Mouse (Mus musculus): ENCODE results near the gene Hoxa11. TPM values are rescaled to one million over a fixed set of nuclear protein-coding genes. Genes with fewer than 3 reads are reported as not detected.

Gene Hoxa11
- polyA plus RNA-seq (2014; fragmentation: Nextera tagmentation; extraction: Ambion mirVana): 2.0 and 2.6 TPM in 2 replicates

- H3K27me3 ChIP-seq (replicated peaks; ENCODE audit: control insufficient read depth, insufficient read depth, low read length): peaks cover 99% of the 10 kb centered on the region
- H3K27ac ChIP-seq (ENCODE audit: low read depth): peak within 1 kb of the TSS; percentile 65
- H3K4me3 ChIP-seq (ENCODE audit: low read depth, low read length): peak within 1 kb of the TSS; percentile 34
- no peaks in the 10 kb centered on the region for H3K9me3 ChIP-seq (ENCODE audit: control insufficient read depth, low read length)
- no peaks in the 10 kb centered on the region for H3K4me1 ChIP-seq (replicated peaks; ENCODE audit: control insufficient read depth, insufficient read depth, low read length)
- H3K9ac ChIP-seq (ENCODE audit: low read length): peak within 1 kb of the TSS; percentile 58
- WGBS: 1% methylated on average over 20 of the region's 20 CpGs
- DNase-seq (ENCODE audit: low spot score): no peak
- H3K4me2 ChIP-seq (ENCODE audit: low read length): peak within 1 kb of the TSS; percentile 31
- no peaks in the 10 kb centered on the region for H3K36me3 ChIP-seq (ENCODE audit: control insufficient read depth, insufficient read depth, low read length)
- no peak for ATAC-seq (replicated peaks; ENCODE audit: low FRiP score, low TSS enrichment, low read depth)
Measured at GRCm38 (mm10) chr6:52245757-52246142, at the start of gene Hoxa11. Hoxa11 (minus strand) TSS chr6:52245810.

- Histone ChIP-seq H3K9me3 (ENCODE audit: control insufficient read depth, low read length) (no peaks in the 10 kb centered on the region), H3K9ac (ENCODE audit: low read length) (no peak overlapping the region), H3K4me2 (ENCODE audit: low read length) (no peak overlapping the region), H3K27me3 (replicated peaks; ENCODE audit: control insufficient read depth, insufficient read depth, low read length) (peaks cover 47% of the 10 kb centered on the region), H3K27ac (ENCODE audit: low read depth) (no peak overlapping the region), H3K4me3 (ENCODE audit: low read depth, low read length) (no peak overlapping the region), H3K36me3 (ENCODE audit: control insufficient read depth, insufficient read depth, low read length) (no peaks in the 10 kb centered on the region), H3K4me1 (replicated peaks; ENCODE audit: control insufficient read depth, insufficient read depth, low read length) (peaks cover 5% of the 10 kb centered on the region)
- DNase-seq (ENCODE audit: low spot score): no peak
- ATAC-seq (replicated peaks; ENCODE audit: low FRiP score, low TSS enrichment, low read depth): no peak
- 80% methylated on average over 6 of the region's 6 CpGs for WGBS
Measured at GRCm38 (mm10) chr6:52294616-52295015, 49.0 kb upstream of the Hoxa11 start.

GRCm38 (mm10) chr6:52292328-52292727 is 46.7 kb upstream of the Hoxa11 start:
- DNase-seq (ENCODE audit: low spot score) (peak; percentile 51), ATAC-seq (replicated peaks; ENCODE audit: low FRiP score, low TSS enrichment, low read depth) (no peak)
- Histone ChIP-seq H3K27ac (ENCODE audit: low read depth) (no peak overlapping the region), H3K4me2 (ENCODE audit: low read length) (no peak overlapping the region), H3K4me3 (ENCODE audit: low read depth, low read length) (no peak overlapping the region), H3K9me3 (ENCODE audit: control insufficient read depth, low read length) (no peaks in the 10 kb centered on the region), H3K27me3 (replicated peaks; ENCODE audit: control insufficient read depth, insufficient read depth, low read length) (peaks cover 59% of the 10 kb centered on the region), H3K36me3 (ENCODE audit: control insufficient read depth, insufficient read depth, low read length) (no peaks in the 10 kb centered on the region), H3K9ac (ENCODE audit: low read length) (no peak overlapping the region), H3K4me1 (replicated peaks; ENCODE audit: control insufficient read depth, insufficient read depth, low read length) (peaks cover 5% of the 10 kb centered on the region)
- WGBS: 64% methylated on average over 7 of the region's 7 CpGs

GRCm38 (mm10) chr6:52291021-52291860 is 45.6 kb upstream of the Hoxa11 start:
- H3K9ac ChIP-seq (ENCODE audit: low read length): 0 out of 2 replicates have a peak overlapping the region, but pooled peaks have one; percentile 13
- peak overlapping the region; percentile 54 for H3K4me2 ChIP-seq (ENCODE audit: low read length)
- 5% methylated on average over 45 of the region's 45 CpGs for WGBS
- DNase-seq (ENCODE audit: low spot score): peak; percentile 77
- H3K4me3 ChIP-seq (ENCODE audit: low read depth, low read length): peak overlapping the region; percentile 33
- no peak overlapping the region for H3K27ac ChIP-seq (ENCODE audit: low read depth)
- H3K9me3 ChIP-seq (ENCODE audit: control insufficient read depth, low read length): no peaks in the 10 kb centered on the region
- 0 out of 2 replicates have a peak, but pooled peaks have one; percentile 32 for ATAC-seq (replicated peaks; ENCODE audit: low FRiP score, low TSS enrichment, low read depth)
- H3K4me1 ChIP-seq (replicated peaks; ENCODE audit: control insufficient read depth, insufficient read depth, low read length): peaks cover 5% of the 10 kb centered on the region
- no peaks in the 10 kb centered on the region for H3K36me3 ChIP-seq (ENCODE audit: control insufficient read depth, insufficient read depth, low read length)
- peaks cover 56% of the 10 kb centered on the region for H3K27me3 ChIP-seq (replicated peaks; ENCODE audit: control insufficient read depth, insufficient read depth, low read length)

GRCm38 (mm10) chr6:52290186-52290585 is 44.6 kb upstream of the Hoxa11 start:
- H3K27me3 ChIP-seq (replicated peaks; ENCODE audit: control insufficient read depth, insufficient read depth, low read length): peaks cover 56% of the 10 kb centered on the region
- no peak for ATAC-seq (replicated peaks; ENCODE audit: low FRiP score, low TSS enrichment, low read depth)

GRCm38 (mm10) chr6:52283896-52284295 is 38.3 kb upstream of the Hoxa11 start:
- no peak overlapping the region for H3K9ac ChIP-seq (ENCODE audit: low read length)
- ATAC-seq (replicated peaks; ENCODE audit: low FRiP score, low TSS enrichment, low read depth): no peak
- H3K4me3 ChIP-seq (ENCODE audit: low read depth, low read length): no peak overlapping the region

More at GRCm38 (mm10) chr6:52290186-52290585, 44.6 kb upstream of the Hoxa11 start:
- 20% methylated on average over 12 of the region's 12 CpGs for WGBS
- Histone ChIP-seq H3K4me1 (replicated peaks; ENCODE audit: control insufficient read depth, insufficient read depth, low read length) (peaks cover 5% of the 10 kb centered on the region), H3K4me2 (ENCODE audit: low read length) (no peak overlapping the region), H3K27ac (ENCODE audit: low read depth) (no peak overlapping the region), H3K4me3 (ENCODE audit: low read depth, low read length) (no peak overlapping the region), H3K36me3 (ENCODE audit: control insufficient read depth, insufficient read depth, low read length) (no peaks in the 10 kb centered on the region), H3K9me3 (ENCODE audit: control insufficient read depth, low read length) (no peaks in the 10 kb centered on the region), H3K9ac (ENCODE audit: low read length) (no peak overlapping the region)
- peak; percentile 68 for DNase-seq (ENCODE audit: low spot score)

GRCm38 (mm10) chr6:52281084-52281483 is 35.5 kb upstream of the Hoxa11 start:
- Histone ChIP-seq H3K4me3 (ENCODE audit: low read depth, low read length) (no peak overlapping the region), H3K9ac (ENCODE audit: low read length) (no peak overlapping the region), H3K4me1 (replicated peaks; ENCODE audit: control insufficient read depth, insufficient read depth, low read length) (no peaks in the 10 kb centered on the region), H3K27me3 (replicated peaks; ENCODE audit: control insufficient read depth, insufficient read depth, low read length) (peaks cover 22% of the 10 kb centered on the region), H3K4me2 (ENCODE audit: low read length) (no peak overlapping the region), H3K9me3 (ENCODE audit: control insufficient read depth, low read length) (no peaks in the 10 kb centered on the region), H3K36me3 (ENCODE audit: control insufficient read depth, insufficient read depth, low read length) (no peaks in the 10 kb centered on the region), H3K27ac (ENCODE audit: low read depth) (no peak overlapping the region)
- DNase-seq (ENCODE audit: low spot score): peak; percentile 50
- 49% methylated on average over 12 of the region's 12 CpGs for WGBS
- no peak for ATAC-seq (replicated peaks; ENCODE audit: low FRiP score, low TSS enrichment, low read depth)

More at GRCm38 (mm10) chr6:52283896-52284295, 38.3 kb upstream of the Hoxa11 start:
- Histone ChIP-seq H3K36me3 (ENCODE audit: control insufficient read depth, insufficient read depth, low read length) (no peaks in the 10 kb centered on the region), H3K27me3 (replicated peaks; ENCODE audit: control insufficient read depth, insufficient read depth, low read length) (peaks cover 8% of the 10 kb centered on the region; the same call in 1 of the 2 replicates), H3K4me2 (ENCODE audit: low read length) (no peak overlapping the region), H3K27ac (ENCODE audit: low read depth) (no peak overlapping the region), H3K4me1 (replicated peaks; ENCODE audit: control insufficient read depth, insufficient read depth, low read length) (no peaks in the 10 kb centered on the region), H3K9me3 (ENCODE audit: control insufficient read depth, low read length) (no peaks in the 10 kb centered on the region)
- no peak for DNase-seq (ENCODE audit: low spot score)
- 81% methylated on average over 5 of the region's 5 CpGs for WGBS

- no peak overlapping the region for H3K27ac ChIP-seq (ENCODE audit: low read depth)
- no peak overlapping the region for H3K9ac ChIP-seq (ENCODE audit: low read length)
- ATAC-seq (replicated peaks; ENCODE audit: low FRiP score, low TSS enrichment, low read depth) (no peak), DNase-seq (ENCODE audit: low spot score) (peak; percentile 52)
- no peak overlapping the region for H3K4me3 ChIP-seq (ENCODE audit: low read depth, low read length)
- no peaks in the 10 kb centered on the region for H3K4me1 ChIP-seq (replicated peaks; ENCODE audit: control insufficient read depth, insufficient read depth, low read length)
- H3K36me3 ChIP-seq (ENCODE audit: control insufficient read depth, insufficient read depth, low read length): no peaks in the 10 kb centered on the region
- no peak overlapping the region for H3K4me2 ChIP-seq (ENCODE audit: low read length)
- WGBS: 8% methylated on average over 5 of the region's 5 CpGs
- H3K27me3 ChIP-seq (replicated peaks; ENCODE audit: control insufficient read depth, insufficient read depth, low read length): peaks cover 64% of the 10 kb centered on the region
- no peaks in the 10 kb centered on the region for H3K9me3 ChIP-seq (ENCODE audit: control insufficient read depth, low read length)
Measured at GRCm38 (mm10) chr6:52276920-52277319, 31.3 kb upstream of the Hoxa11 start.
